Mouse (Mus musculus): Measurements from ENCODE around the gene Ppip5k2.

- TF ChIP-seq CTCF (conservative IDR thresholded peaks at IDR 0.05; ENCODE audit: low read length) (no peak), POU5F1 (IDR thresholded peaks at IDR 0.05; ENCODE audit: borderline replicate concordance, low read length) (no peak)
Observed at GRCm38 (mm10) chr1:97795936-97796335, 25.7 kb upstream of the Ppip5k2 start.

Measured in E14TG2a.4 (cell line).